Mouse (Mus musculus) layer of hippocampus, adult 9-11 months (tissue): Measurements from ENCODE around the gene Tmeff1.

ENCODE experiments used
- DNase-seq: peaks from one replicate; pipeline ENCODE4 v3.0.0; 2022

Tmeff1 gene

GRCm38 (mm10) chr4:48576361-48576760, 8.6 kb upstream of the Tmeff1 start:
- no peak for DNase-seq

- no peak for DNase-seq
These were observed 7.1 kb upstream of the Tmeff1 start for GRCm38 (mm10) chr4:48577831-48578230.

- DNase-seq: no peak
These were observed 6.6 kb upstream of the Tmeff1 start for GRCm38 (mm10) chr4:48578399-48578798.

- no peak for DNase-seq
These were observed 5.4 kb upstream of the Tmeff1 start for GRCm38 (mm10) chr4:48579475-48580110.

- no peak for DNase-seq
These were observed 3.8 kb upstream of the Tmeff1 start for GRCm38 (mm10) chr4:48581201-48581600.

GRCm38 (mm10) chr4:48581993-48582392, 3.0 kb upstream of the Tmeff1 start:
- DNase-seq: no peak

- no peak for DNase-seq
These were observed 2.0 kb upstream of the Tmeff1 start for GRCm38 (mm10) chr4:48582941-48583340.

GRCm38 (mm10) chr4:48585241-48586098, 496 bp downstream of the Tmeff1 start:
- peak; percentile 16 for DNase-seq

- DNase-seq: peak; percentile 53
These were observed 1.3 kb downstream of the Tmeff1 start for GRCm38 (mm10) chr4:48586099-48586821.

- DNase-seq: no peak
These were observed 2.6 kb downstream of the Tmeff1 start for GRCm38 (mm10) chr4:48587526-48587925.

GRCm38 (mm10) chr4:48588576-48588975, 3.6 kb downstream of the Tmeff1 start:
- no peak for DNase-seq

GRCm38 (mm10) chr4:48590862-48591261, 5.9 kb downstream of the Tmeff1 start:
- DNase-seq: no peak

GRCm38 (mm10) chr4:48591390-48591789, 6.4 kb downstream of the Tmeff1 start:
- DNase-seq: no peak

- DNase-seq: no peak
These were observed 7.4 kb downstream of the Tmeff1 start for GRCm38 (mm10) chr4:48592328-48592727.

- no peak for DNase-seq
These were observed 7.9 kb downstream of the Tmeff1 start for GRCm38 (mm10) chr4:48592844-48593243.

GRCm38 (mm10) chr4:48596111-48596510, 11.1 kb downstream of the Tmeff1 start:
- DNase-seq: peak; percentile 34

- DNase-seq: no peak
These were observed 20.7 kb downstream of the Tmeff1 start for GRCm38 (mm10) chr4:48605650-48606049.

GRCm38 (mm10) chr4:48609485-48609884, 24.5 kb downstream of the Tmeff1 start:
- DNase-seq: peak; percentile 42

- no peak for DNase-seq
These were observed 25.3 kb downstream of the Tmeff1 start for GRCm38 (mm10) chr4:48610251-48610650.

- DNase-seq: no peak
These were observed 30.5 kb downstream of the Tmeff1 start for GRCm38 (mm10) chr4:48615483-48615882.

GRCm38 (mm10) chr4:48617201-48617600, 32.2 kb downstream of the Tmeff1 start:
- DNase-seq: no peak

- no peak for DNase-seq
These were observed 35.1 kb downstream of the Tmeff1 start for GRCm38 (mm10) chr4:48620121-48620520.

GRCm38 (mm10) chr4:48622246-48622645, 37.3 kb downstream of the Tmeff1 start:
- no peak for DNase-seq

- no peak for DNase-seq
These were observed 38.0 kb downstream of the Tmeff1 start for GRCm38 (mm10) chr4:48622946-48623345.
